Mouse (Mus musculus) spleen, postnatal 10 days (tissue): ENCODE measurements around the gene Dnaja2.
A peak's percentile ranks its signal among the peaks of the same experiment; 100 is the strongest.

ENCODE experiments used
- DNase-seq, 2 experiments: peaks; one replicate each; pipeline ENCODE4 v3.0.0; 2021 to 2022; ENCODE audit warnings: low spot score in 2 of 2

Gene Dnaja2

GRCm38 (mm10) chr8:85555181-85556145 lies at the start of gene Dnaja2:
Dnaja2 (minus strand) TSS chr8:85555344.
- peak; percentile 92 to 94 for DNase-seq

- no peak for DNase-seq
Observed at GRCm38 (mm10) chr8:85604201-85604600, 49.1 kb upstream of the Dnaja2 start.

- peak; percentile 8 to 43 for DNase-seq
Observed at GRCm38 (mm10) chr8:85603203-85603895, 48.2 kb upstream of the Dnaja2 start.

GRCm38 (mm10) chr8:85602737-85603136 lies 47.6 kb upstream of the Dnaja2 start:
- no peak for DNase-seq

GRCm38 (mm10) chr8:85601741-85602140 lies 46.6 kb upstream of the Dnaja2 start:
- no peak for DNase-seq

GRCm38 (mm10) chr8:85597413-85598191 lies 42.5 kb upstream of the Dnaja2 start:
- no peak for DNase-seq

- DNase-seq, result no peak
Observed at GRCm38 (mm10) chr8:85595391-85595790, 40.2 kb upstream of the Dnaja2 start.

- DNase-seq, result no peak
Observed at GRCm38 (mm10) chr8:85594983-85595382, 39.8 kb upstream of the Dnaja2 start.

GRCm38 (mm10) chr8:85593324-85593723 lies 38.2 kb upstream of the Dnaja2 start:
- DNase-seq, result no peak

- DNase-seq, result no peak
Observed at GRCm38 (mm10) chr8:85591532-85591931, 36.4 kb upstream of the Dnaja2 start.

- DNase-seq, result no peak
Observed at GRCm38 (mm10) chr8:85590258-85590657, 35.1 kb upstream of the Dnaja2 start.

- no peak for DNase-seq
Observed at GRCm38 (mm10) chr8:85588596-85588995, 33.5 kb upstream of the Dnaja2 start.

GRCm38 (mm10) chr8:85577666-85578065 lies 22.5 kb upstream of the Dnaja2 start:
- DNase-seq, result no peak

GRCm38 (mm10) chr8:85573972-85574496 lies 18.9 kb upstream of the Dnaja2 start:
- DNase-seq, result no peak

GRCm38 (mm10) chr8:85570466-85570865 lies 15.3 kb upstream of the Dnaja2 start:
- DNase-seq, result no peak

- DNase-seq, result no peak
Observed at GRCm38 (mm10) chr8:85567801-85568200, 12.7 kb upstream of the Dnaja2 start.

GRCm38 (mm10) chr8:85565186-85565585 lies 10.0 kb upstream of the Dnaja2 start:
- no peak for DNase-seq

GRCm38 (mm10) chr8:85563336-85563735 lies 8.2 kb upstream of the Dnaja2 start:
- DNase-seq, result no peak

- DNase-seq, result no peak
Observed at GRCm38 (mm10) chr8:85559966-85560365, 4.8 kb upstream of the Dnaja2 start.

GRCm38 (mm10) chr8:85559201-85559600 lies 4.1 kb upstream of the Dnaja2 start:
- DNase-seq, result no peak

GRCm38 (mm10) chr8:85557601-85557986 lies 2.5 kb upstream of the Dnaja2 start:
- no peak for DNase-seq
